Mouse (Mus musculus) lung, postnatal 0 days (tissue): ENCODE measurements around the gene Enpp5.

Experiments
- CTCF ChIP-seq: IDR thresholded peaks from 2 replicates; pipeline ENCODE4 v1.5.1; 2016; ENCODE audit warnings: antibody characterized with exemption, mild to moderate bottlenecking
- EP300 ChIP-seq: IDR thresholded peaks from 2 replicates; pipeline ENCODE4 v1.6.1; 2016; ENCODE audit warnings: antibody characterized with exemption, mild to moderate bottlenecking, control low read depth

- no peak for TF ChIP-seq CTCF
- peak; percentile 92 for TF ChIP-seq EP300
Measured at GRCm38 (mm10) chr17:44042861-44043260, 35.8 kb upstream of the Enpp5 start.
